Mouse (Mus musculus): ENCODE measurements around the gene Aph1a.

GRCm38 (mm10) chr3:95902373-95902625 lies 8.5 kb downstream of the Aph1a start:
- TF ChIP-seq EP300 (IDR thresholded peaks at IDR 0.05; ENCODE audit: insufficient read depth, low read depth, low read length) (no peak), POLR2A (IDR thresholded peaks at IDR 0.05; ENCODE audit: insufficient read depth, low read length) (no peak), CTCF (IDR thresholded peaks at IDR 0.05; ENCODE audit: low read depth, low read length) (no peak)
